ENCODE assay signal across 8 mouse cellular contexts in genomic region chr17:83706116-83706593, GRCm38 (mm10). TPM values are rescaled to one million over a fixed set of nuclear protein-coding genes. Genes with fewer than 3 reads are reported as not detected.
DNase-seq lines count a peak whose midpoint lies in the region; ATAC-seq and TF ChIP-seq lines count a peak whose summit lies in the region.

Gene Mta3, plus strand, starts transcription at chr17:83706163.

- TF ChIP-seq CTCF in intestine, postnatal 0 days (IDR thresholded peaks at IDR 0.05; ENCODE audit: low read depth): no peak

- peaks cover 15% of the 10 kb centered on the region for H3K4me1 ChIP-seq in embryonic facial prominence, embryonic 13.5 days
- H3K4me1 ChIP-seq in intestine, postnatal 0 days (replicated peaks; ENCODE audit: control insufficient read depth, insufficient read depth, low read length): no peaks in the 10 kb centered on the region
- H3K4me1 ChIP-seq in limb, embryonic 10.5 days: peaks cover 22% of the 10 kb centered on the region
- H3K4me1 ChIP-seq in midbrain, embryonic 10.5 days: peaks cover 16% of the 10 kb centered on the region

- DNase-seq in layer of hippocampus, adult 11-12 months (ENCODE audit: low spot score): peak; percentile 48
- no peak for DNase-seq in layer of hippocampus, adult 9-10 months (ENCODE audit: low spot score)
- DNase-seq in heart, adult 18-20 months: peak; percentile 72 to 73
- peak; percentile 78 for DNase-seq in limb, embryonic 10.5 days (ENCODE audit: low spot score)
- DNase-seq in midbrain, embryonic 10.5 days (ENCODE audit: low spot score): peak; percentile 69
- DNase-seq in spleen, adult 12 weeks (ENCODE audit: low spot score): peak; percentile 64

- under 1% methylated on average over 37 of the region's 56 CpGs for WGBS in embryonic facial prominence, embryonic 13.5 days
- WGBS in intestine, postnatal 0 days: under 1% methylated on average over 25 of the region's 56 CpGs
- WGBS in limb, embryonic 10.5 days: 0% methylated on average over 40 of the region's 56 CpGs
- 2% methylated on average over 11 of the region's 56 CpGs for WGBS in midbrain, embryonic 10.5 days

- H3K27ac ChIP-seq in embryonic facial prominence, embryonic 13.5 days: peak within 1 kb of the TSS; percentile 94
- peak within 1 kb of the TSS; percentile 97 for H3K27ac ChIP-seq in intestine, postnatal 0 days (ENCODE audit: low read depth, low read length)
- peak within 1 kb of the TSS; percentile 99 for H3K27ac ChIP-seq in limb, embryonic 10.5 days
- peak within 1 kb of the TSS; percentile 98 for H3K27ac ChIP-seq in midbrain, embryonic 10.5 days (replicated peaks)

- peak within 1 kb of the TSS; percentile 87 for H3K4me2 ChIP-seq in embryonic facial prominence, embryonic 13.5 days
- peak within 1 kb of the TSS; percentile 99 for H3K4me2 ChIP-seq in intestine, postnatal 0 days (replicated peaks; ENCODE audit: low read depth)

- H3K9me3 ChIP-seq in embryonic facial prominence, embryonic 13.5 days: no peaks in the 10 kb centered on the region
- H3K9me3 ChIP-seq in intestine, postnatal 0 days (ENCODE audit: control insufficient read depth): no peaks in the 10 kb centered on the region
- H3K9me3 ChIP-seq in limb, embryonic 10.5 days (replicated peaks): no peaks in the 10 kb centered on the region
- no peaks in the 10 kb centered on the region for H3K9me3 ChIP-seq in midbrain, embryonic 10.5 days (replicated peaks)

- no peaks in the 10 kb centered on the region for H3K27me3 ChIP-seq in embryonic facial prominence, embryonic 13.5 days
- H3K27me3 ChIP-seq in intestine, postnatal 0 days (replicated peaks; ENCODE audit: control insufficient read depth, insufficient read depth, low read length): no peaks in the 10 kb centered on the region
- no peaks in the 10 kb centered on the region for H3K27me3 ChIP-seq in limb, embryonic 10.5 days (ENCODE audit: low read depth, poor library complexity, severe bottlenecking)
- 0 out of 2 replicates have a peak, but pooled peaks cover 3% of the 10 kb centered on the region for H3K27me3 ChIP-seq in midbrain, embryonic 10.5 days (ENCODE audit: low read depth, poor library complexity, severe bottlenecking)

- H3K4me3 ChIP-seq in embryonic facial prominence, embryonic 13.5 days: peak within 1 kb of the TSS; percentile 83
- H3K4me3 ChIP-seq in intestine, postnatal 0 days (ENCODE audit: low read depth, low read length): peak within 1 kb of the TSS; percentile 85
- H3K4me3 ChIP-seq in limb, embryonic 10.5 days: peak within 1 kb of the TSS; percentile 93
- peak within 1 kb of the TSS; percentile 88 for H3K4me3 ChIP-seq in midbrain, embryonic 10.5 days

- peaks cover 22% of the 10 kb centered on the region for H3K36me3 ChIP-seq in embryonic facial prominence, embryonic 13.5 days
- H3K36me3 ChIP-seq in intestine, postnatal 0 days (ENCODE audit: control insufficient read depth, insufficient read depth): peaks cover 5% of the 10 kb centered on the region
- H3K36me3 ChIP-seq in limb, embryonic 10.5 days: peaks cover 22% of the 10 kb centered on the region
- H3K36me3 ChIP-seq in midbrain, embryonic 10.5 days: peaks cover 11% of the 10 kb centered on the region

- H3K9ac ChIP-seq in embryonic facial prominence, embryonic 13.5 days: peak within 1 kb of the TSS; percentile 93
- peak within 1 kb of the TSS; percentile 98 for H3K9ac ChIP-seq in intestine, postnatal 0 days (ENCODE audit: low read depth, low read length)

- peak; percentile 23; the same call in 1 of the 2 replicates for ATAC-seq in embryonic facial prominence, embryonic 13.5 days (ENCODE audit: insufficient number of reproducible peaks, insufficient read depth, low FRiP score, low TSS enrichment, low read depth)
- peak; percentile 62 for ATAC-seq in intestine, postnatal 0 days

RNA-seq across cellular contexts. Expression of gene Mta3, which starts in this region (rescaled TPM):
- 43.8 and 50.8 TPM in 2 replicates for polyA plus RNA-seq in embryonic facial prominence, embryonic 13.5 days (2015; fragmentation: Nextera tagmentation; extraction: Ambion mirVana)
- 10 to 100 TPM; 18.0 to 19.2 TPM for total RNA-seq in heart, adult 18-20 months (2021)
- 29.8 and 30.2 TPM in 2 replicates for polyA plus RNA-seq in intestine, postnatal 0 days (2015; fragmentation: Nextera tagmentation; extraction: Ambion mirVana)
- polyA plus RNA-seq in limb, embryonic 10.5 days (2016; fragmentation: Nextera tagmentation; extraction: Ambion mirVana): 46.2 and 49.0 TPM in 2 replicates
- 32.6 and 35.4 TPM in 2 replicates for polyA plus RNA-seq in midbrain, embryonic 10.5 days (2016; fragmentation: Nextera tagmentation; extraction: Ambion mirVana)
